Mouse (Mus musculus) heart, embryonic 11.5 days (tissue): ENCODE measurements around the gene Shisa7. TPM values are rescaled to one million over a fixed set of nuclear protein-coding genes. Genes with fewer than 3 reads are reported as not detected.

ENCODE experiments used
- ATAC-seq: fragments of 200-750 bp; cut with Nextera tagmentation; replicated peaks from 2 replicates; pipeline ENCODE4 v1.8.0; 2017; ENCODE audit warnings: moderate library complexity; ENCODE audit not compliant: insufficient number of reproducible peaks, low FRiP score, low TSS enrichment
- H3K27ac ChIP-seq: fragments of 300-500 bp; sonication (generic); 2 replicates; pipeline ENCODE4 v1.5.1; 2014; ENCODE audit warnings: mild to moderate bottlenecking, low read depth, low read length
- H3K27me3 ChIP-seq: fragments of 300-500 bp; sonication (generic); 2 replicates; pipeline ENCODE4 v1.6.1; 2014; ENCODE audit warnings: mild to moderate bottlenecking, low read length, mixed read lengths; ENCODE audit not compliant: control insufficient read depth, insufficient read depth
- H3K36me3 ChIP-seq: fragments of 300-500 bp; sonication (generic); 2 replicates; pipeline ENCODE4 v1.6.1; 2014; ENCODE audit warnings: mild to moderate bottlenecking, low read length, moderate library complexity, mixed read lengths; ENCODE audit not compliant: control insufficient read depth, insufficient read depth
- H3K4me1 ChIP-seq: fragments of 300-500 bp; sonication (generic); 2 replicates; pipeline ENCODE4 v1.6.1; 2014; ENCODE audit warnings: low read length; ENCODE audit not compliant: control insufficient read depth, insufficient read depth
- H3K4me2 ChIP-seq: fragments of 300-500 bp; sonication (generic); 2 replicates; pipeline ENCODE4 v1.6.1; 2014; ENCODE audit warnings: mild to moderate bottlenecking, moderate library complexity
- H3K4me3 ChIP-seq: fragments of 300-500 bp; sonication (generic); 2 replicates; pipeline ENCODE4 v1.5.1; 2014; ENCODE audit warnings: low read depth, low read length
- H3K9ac ChIP-seq: fragments of 300-500 bp; sonication (generic); 2 replicates; pipeline ENCODE4 v1.6.1; 2014; ENCODE audit warnings: mild to moderate bottlenecking, low read depth, low read length, moderate library complexity
- H3K9me3 ChIP-seq: fragments of 300-500 bp; sonication (generic); replicated peaks from 2 replicates; pipeline ENCODE4 v1.6.1; 2016; ENCODE audit warnings: low read length; ENCODE audit not compliant: control insufficient read depth
- WGBS: fragments of 180-500 bp; shearing (Covaris S2); extraction: QIAGEN DNeasy Blood & Tissue Kit; methylation state at CpG from one replicate; pipeline ENCODE4 v1.1.7; 2014; ENCODE audit not compliant: insufficient replicate concordance; 5-methylcytosine and 5-hydroxymethylcytosine counted together
- polyA plus RNA-seq: library from polyadenylated mRNA; unstranded; fragments of >200 nt; fragmentation: Nextera tagmentation; extraction: Ambion mirVana; gene quantifications from 2 replicates; pipeline ENCODE4 v1.2.1, GENCODE M21; 2014

Shisa7 gene
- polyA plus RNA-seq, 1 experiment from 2014 or later, result 0.09 TPM

- ATAC-seq, result no peak
Observed at GRCm38 (mm10) chr7:4856508-4856907, 12.0 kb upstream of the Shisa7 start.

DNA sequence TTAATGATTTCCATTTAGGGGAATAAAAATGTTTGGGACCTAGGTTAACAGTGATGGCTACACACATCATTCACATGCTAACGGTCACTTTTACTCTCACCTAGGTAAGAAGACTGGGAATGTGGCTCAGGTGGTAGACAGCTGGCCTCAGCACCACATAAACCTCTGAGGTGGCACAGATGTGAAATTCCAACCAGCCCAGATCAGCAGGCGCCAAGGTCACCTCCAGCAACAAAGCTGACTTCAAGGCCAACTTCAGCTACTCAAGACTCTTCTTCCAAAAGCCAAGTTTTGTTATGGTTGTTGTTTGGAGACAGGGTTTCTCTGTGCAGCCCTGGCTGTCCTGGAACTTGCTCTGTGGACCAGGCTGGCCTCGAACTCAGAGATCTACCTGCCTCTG, 9.1 kb upstream of the Shisa7 start:
- WGBS, result 70% methylated on average over 3 of the region's 3 CpGs
- no peaks in the 10 kb centered on the region for H3K36me3 ChIP-seq
- H3K27ac ChIP-seq, result no peak overlapping the region
- H3K9ac ChIP-seq, result no peak overlapping the region
- no peaks in the 10 kb centered on the region for H3K4me1 ChIP-seq
- H3K9me3 ChIP-seq, result no peaks in the 10 kb centered on the region
- peaks cover 8% of the 10 kb centered on the region; the same call in 1 of the 2 replicates for H3K27me3 ChIP-seq
- H3K4me3 ChIP-seq, result no peak overlapping the region
- ATAC-seq, result no peak
- no peak overlapping the region for H3K4me2 ChIP-seq

More at GRCm38 (mm10) chr7:4856508-4856907, 12.0 kb upstream of the Shisa7 start:
- Histone ChIP-seq H3K9me3 (no peaks in the 10 kb centered on the region), H3K27ac (no peak overlapping the region), H3K4me3 (no peak overlapping the region), H3K4me1 (no peaks in the 10 kb centered on the region), H3K27me3 (peaks cover 5% of the 10 kb centered on the region), H3K9ac (no peak overlapping the region), H3K36me3 (no peaks in the 10 kb centered on the region), H3K4me2 (no peak overlapping the region)
- 76% methylated on average over 9 of the region's 9 CpGs for WGBS

DNA sequence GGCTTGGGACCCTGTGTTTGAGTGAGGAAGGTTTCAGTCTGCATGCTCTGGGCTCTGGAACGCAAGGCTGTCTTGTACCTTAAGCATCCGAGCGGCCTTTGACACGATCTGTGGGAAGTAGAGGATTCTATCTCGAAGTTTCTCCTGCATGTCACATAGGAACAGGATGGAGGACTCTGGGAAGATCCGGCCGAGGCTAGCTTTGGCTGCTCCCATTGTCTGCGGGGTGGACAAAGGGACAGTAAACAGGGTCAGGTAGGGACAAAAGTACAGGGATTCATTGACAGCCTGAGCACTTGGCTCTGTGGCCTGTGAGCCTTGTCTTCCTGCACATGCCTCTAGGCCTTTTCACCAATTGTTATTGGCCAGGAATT, 6.8 kb upstream of the Shisa7 start:
- Histone ChIP-seq H3K4me1 (no peaks in the 10 kb centered on the region), H3K36me3 (no peaks in the 10 kb centered on the region), H3K4me3 (no peak overlapping the region), H3K27ac (no peak overlapping the region), H3K9me3 (0 out of 2 replicates have a peak, but pooled peaks cover 3% of the 10 kb centered on the region), H3K4me2 (no peak overlapping the region), H3K9ac (no peak overlapping the region), H3K27me3 (peaks cover 8% of the 10 kb centered on the region; the same call in 1 of the 2 replicates)
- no peak for ATAC-seq
- WGBS, result 68% methylated on average over 8 of the region's 8 CpGs

- 65% methylated on average over 11 of the region's 11 CpGs for WGBS
Observed at GRCm38 (mm10) chr7:4850621-4851314, 6.3 kb upstream of the Shisa7 start.

DNA sequence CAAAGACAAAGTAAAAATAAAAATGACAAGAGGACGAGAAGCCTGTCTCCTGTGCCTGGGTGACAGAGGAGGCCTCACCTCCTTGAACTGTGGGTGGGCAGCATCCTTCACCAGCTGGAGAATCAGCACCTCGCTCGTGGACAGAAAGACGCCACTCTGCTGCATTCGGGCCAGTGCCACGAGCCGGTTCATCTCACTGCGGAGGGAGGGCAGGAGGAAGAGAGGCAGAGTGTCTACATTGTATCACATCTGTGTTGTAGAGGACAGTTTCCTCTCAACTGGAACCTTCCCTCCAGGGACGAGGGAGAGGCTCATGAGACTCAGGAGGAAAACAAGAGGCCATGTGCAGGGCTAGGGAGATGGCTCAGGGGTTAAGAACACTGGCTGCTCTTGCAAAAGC, 4.9 kb upstream of the Shisa7 start:
- Histone ChIP-seq H3K27ac (no peak overlapping the region), H3K9ac (no peak overlapping the region), H3K4me2 (no peak overlapping the region), H3K9me3 (0 out of 2 replicates have a peak, but pooled peaks cover 3% of the 10 kb centered on the region), H3K27me3 (peaks cover 25% of the 10 kb centered on the region), H3K4me3 (no peak overlapping the region), H3K36me3 (no peaks in the 10 kb centered on the region), H3K4me1 (0 out of 2 replicates have a peak, but pooled peaks cover 3% of the 10 kb centered on the region)
- WGBS, result 50% methylated on average over 9 of the region's 9 CpGs
- no peak for ATAC-seq

More at GRCm38 (mm10) chr7:4850621-4851314, 6.3 kb upstream of the Shisa7 start:
- H3K4me2 ChIP-seq, result no peak overlapping the region
- 0 out of 2 replicates have a peak, but pooled peaks cover 3% of the 10 kb centered on the region for H3K9me3 ChIP-seq
- no peaks in the 10 kb centered on the region for H3K4me1 ChIP-seq
- H3K27ac ChIP-seq, result no peak overlapping the region
- H3K9ac ChIP-seq, result no peak overlapping the region
- H3K4me3 ChIP-seq, result no peak overlapping the region
- no peaks in the 10 kb centered on the region for H3K36me3 ChIP-seq
- H3K27me3 ChIP-seq, result peaks cover 11% of the 10 kb centered on the region; the same call in 1 of the 2 replicates
- no peak for ATAC-seq

DNA sequence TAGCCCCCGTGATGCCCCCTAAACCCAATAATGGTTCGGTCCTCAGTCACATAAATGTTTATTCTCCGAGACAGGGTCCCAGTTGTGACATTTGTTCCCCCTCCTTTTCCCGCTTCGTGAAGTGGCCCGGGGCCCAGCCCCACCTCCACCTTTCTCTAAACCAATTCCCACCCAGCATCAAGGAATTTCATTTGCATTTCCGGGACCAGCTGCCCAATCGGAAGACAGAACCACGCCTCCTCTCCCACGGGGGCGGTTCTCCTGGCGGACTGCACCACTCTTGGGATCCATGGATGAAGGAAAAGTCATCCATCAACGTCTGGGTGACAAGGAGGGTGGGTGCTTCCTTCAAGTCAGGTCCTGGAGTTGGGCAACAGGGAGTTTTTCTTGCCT, 417 bp upstream of the Shisa7 start:
- H3K4me1 ChIP-seq, result peaks cover 9% of the 10 kb centered on the region
- 0 out of 2 replicates have a peak, but pooled peaks cover 3% of the 10 kb centered on the region for H3K9me3 ChIP-seq
- no peaks in the 10 kb centered on the region for H3K36me3 ChIP-seq
- H3K4me2 ChIP-seq, result peak overlapping the region; percentile 63
- no peak overlapping the region for H3K27ac ChIP-seq
- H3K27me3 ChIP-seq, result peaks cover 47% of the 10 kb centered on the region
- ATAC-seq, result peak; percentile 36; the same call in 1 of the 2 replicates
- H3K4me3 ChIP-seq, result peak overlapping the region; percentile 36
- under 1% methylated on average over 13 of the region's 13 CpGs for WGBS
- H3K9ac ChIP-seq, result no peak overlapping the region

DNA sequence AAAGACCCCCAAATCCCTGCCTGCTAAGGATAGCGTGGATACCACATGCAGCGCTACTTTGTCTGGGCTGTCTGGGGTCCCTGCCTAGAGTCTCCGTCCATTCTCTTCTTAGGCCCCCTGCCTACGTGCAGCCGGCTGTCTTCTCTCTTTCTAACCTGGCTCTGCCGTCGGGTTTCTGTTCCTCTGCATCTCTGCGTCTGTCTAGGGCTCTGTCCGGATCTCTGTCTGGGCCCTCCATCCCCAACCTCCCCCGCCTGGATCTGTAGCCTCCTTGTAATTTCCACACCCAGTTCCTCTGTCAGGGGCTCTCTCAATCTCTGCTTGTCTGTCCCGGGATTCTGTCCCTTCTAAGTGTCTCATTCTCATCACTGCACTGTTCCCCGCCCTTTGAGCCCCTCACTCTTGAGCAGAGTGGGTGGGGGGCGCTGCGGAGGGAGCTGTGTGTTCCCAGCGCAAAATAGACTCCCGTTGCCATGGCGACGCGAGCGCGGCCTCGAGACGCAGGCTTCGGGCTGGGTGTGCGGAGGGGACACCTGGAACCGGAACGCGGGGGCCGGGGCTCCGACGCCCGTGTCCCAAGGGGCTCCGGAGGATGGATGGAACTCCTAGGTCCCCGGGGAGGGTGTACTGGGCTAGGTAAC, 772 bp downstream of the Shisa7 start:
- no peak overlapping the region for H3K27ac ChIP-seq
- H3K4me3 ChIP-seq, result peak overlapping the region; percentile 36
- 0 out of 2 replicates have a peak, but pooled peaks cover 3% of the 10 kb centered on the region for H3K9me3 ChIP-seq
- H3K4me2 ChIP-seq, result peak overlapping the region; percentile 63
- WGBS, result under 1% methylated on average over 34 of the region's 34 CpGs
- peaks cover 9% of the 10 kb centered on the region for H3K4me1 ChIP-seq
- H3K9ac ChIP-seq, result no peak overlapping the region
- no peaks in the 10 kb centered on the region for H3K36me3 ChIP-seq
- peaks cover 52% of the 10 kb centered on the region for H3K27me3 ChIP-seq
- no peak for ATAC-seq

DNA sequence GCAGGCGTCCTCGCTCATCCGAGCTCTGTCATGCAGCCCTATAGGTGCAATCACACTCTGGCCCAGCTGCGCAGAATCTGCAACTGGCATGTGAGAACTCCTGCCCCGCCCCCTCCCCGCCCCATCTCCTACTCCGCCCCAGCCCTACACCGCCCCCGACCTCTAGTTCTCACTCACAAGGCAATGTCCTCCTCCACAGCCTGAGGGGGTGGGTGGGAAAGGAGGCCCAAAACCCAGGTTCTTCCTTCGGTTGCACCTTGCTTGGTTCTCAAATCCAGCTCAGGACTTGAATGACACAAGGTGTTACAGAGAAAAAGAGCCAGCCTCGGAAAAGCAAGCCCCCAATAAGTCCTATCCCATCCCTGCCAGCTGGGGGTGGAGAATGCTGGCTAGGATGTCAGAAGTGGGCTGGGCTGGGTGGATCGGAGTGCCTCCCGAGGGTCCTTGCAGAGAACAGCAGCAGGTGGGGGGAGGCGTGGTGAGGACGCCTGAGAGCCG, 1.8 kb downstream of the Shisa7 start:
- Histone ChIP-seq H3K4me1 (peaks cover 9% of the 10 kb centered on the region), H3K27me3 (peaks cover 58% of the 10 kb centered on the region), H3K27ac (no peak overlapping the region), H3K4me2 (peak overlapping the region; percentile 36), H3K9ac (no peak overlapping the region), H3K9me3 (0 out of 2 replicates have a peak, but pooled peaks cover 3% of the 10 kb centered on the region), H3K36me3 (no peaks in the 10 kb centered on the region), H3K4me3 (peak overlapping the region; percentile 11)
- peak; percentile 64 for ATAC-seq
- WGBS, result 4% methylated on average over 16 of the region's 16 CpGs
